Mouse (Mus musculus): Measurements from ENCODE around the gene Ltbp3. TPM values are rescaled to one million over a fixed set of nuclear protein-coding genes. Genes with fewer than 3 reads are reported as not detected.

The Ltbp3 gene
- polyA plus RNA-seq, 1 experiment from 2014 or later, result 9.7 TPM

- Histone ChIP-seq H3K9ac (ENCODE audit: low read length) (peak overlapping the region; percentile 80), H3K4me2 (ENCODE audit: low read depth, severe bottlenecking) (peak overlapping the region; percentile 66), H3K9me3 (ENCODE audit: control insufficient read depth, low read length) (no peaks in the 10 kb centered on the region), H3K27ac (replicated peaks; ENCODE audit: low read depth, low read length) (no peak overlapping the region), H3K4me1 (ENCODE audit: control insufficient read depth, insufficient read depth, low read length) (peaks cover 24% of the 10 kb centered on the region), H3K4me3 (ENCODE audit: low read depth, low read length) (peak overlapping the region; percentile 63), H3K27me3 (ENCODE audit: control insufficient read depth, insufficient read depth, low read length) (no peaks in the 10 kb centered on the region), H3K36me3 (ENCODE audit: control insufficient read depth, insufficient read depth, low read length) (peaks cover 9% of the 10 kb centered on the region)
- DNase-seq (ENCODE audit: low spot score) (no peak), ATAC-seq (ENCODE audit: insufficient number of reproducible peaks, low FRiP score, low TSS enrichment, low read depth) (no peak)
- WGBS, result 15% methylated on average over 3 of the region's 3 CpGs
These were observed 60.8 kb downstream of the Ltbp3 start for GRCm38 (mm10) chr19:5801432-5801964.

DNA sequence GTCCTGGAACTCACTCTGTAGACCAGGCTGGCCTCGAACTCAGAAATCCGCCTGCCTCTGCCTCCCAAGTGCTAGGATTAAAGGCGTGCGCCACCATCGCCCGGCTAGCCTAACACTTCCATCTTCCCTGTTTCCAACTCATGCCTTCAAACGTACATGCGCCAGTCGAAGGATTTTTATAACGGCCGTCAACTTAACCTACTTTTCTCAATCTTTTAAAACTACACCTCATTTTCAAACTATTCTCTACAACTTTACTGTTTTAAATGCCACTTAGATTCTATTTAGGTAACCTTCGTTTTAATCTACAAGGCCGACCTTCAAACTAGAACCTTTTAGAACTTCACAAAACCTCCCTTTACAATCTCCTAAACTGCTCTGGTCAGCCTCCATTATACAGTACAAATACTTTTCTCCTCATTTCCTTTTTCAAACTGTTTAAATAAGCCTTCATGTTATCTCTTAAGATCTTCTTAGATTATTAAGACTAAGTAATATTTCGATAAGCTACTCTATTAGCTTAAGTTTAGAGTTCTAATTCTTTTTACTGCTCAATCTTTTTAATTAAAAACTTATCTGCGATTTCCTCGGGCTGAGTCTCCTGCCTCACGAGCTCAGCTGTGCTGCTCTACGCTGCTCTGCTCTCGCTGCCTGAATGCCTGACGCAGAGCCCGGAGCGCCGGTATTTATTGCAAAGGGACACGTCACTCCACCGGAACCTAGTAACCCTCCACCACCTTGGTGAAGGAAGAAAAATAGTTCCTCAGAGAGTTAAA is 61.5 kb downstream of the Ltbp3 start:
- Histone ChIP-seq H3K9me3 (ENCODE audit: control insufficient read depth, low read length) (no peaks in the 10 kb centered on the region), H3K36me3 (ENCODE audit: control insufficient read depth, insufficient read depth, low read length) (peaks cover 3% of the 10 kb centered on the region; the same call in 1 of the 2 replicates), H3K4me1 (ENCODE audit: control insufficient read depth, insufficient read depth, low read length) (peaks cover 21% of the 10 kb centered on the region), H3K4me2 (ENCODE audit: low read depth, severe bottlenecking) (peak overlapping the region; percentile 92), H3K27ac (replicated peaks; ENCODE audit: low read depth, low read length) (peak overlapping the region; percentile 99), H3K27me3 (ENCODE audit: control insufficient read depth, insufficient read depth, low read length) (no peaks in the 10 kb centered on the region), H3K9ac (ENCODE audit: low read length) (peak overlapping the region; percentile 95), H3K4me3 (ENCODE audit: low read depth, low read length) (peak overlapping the region; percentile 63)
- ATAC-seq (ENCODE audit: insufficient number of reproducible peaks, low FRiP score, low TSS enrichment, low read depth) (no peak), DNase-seq (ENCODE audit: low spot score) (peak; percentile 99)
- WGBS, result under 1% methylated on average over 25 of the region's 25 CpGs

- ATAC-seq (ENCODE audit: insufficient number of reproducible peaks, low FRiP score, low TSS enrichment, low read depth) (no peak), DNase-seq (ENCODE audit: low spot score) (no peak)
- peak overlapping the region; percentile 92 for H3K4me2 ChIP-seq (ENCODE audit: low read depth, severe bottlenecking)
- no peaks in the 10 kb centered on the region for H3K27me3 ChIP-seq (ENCODE audit: control insufficient read depth, insufficient read depth, low read length)
- H3K9me3 ChIP-seq (ENCODE audit: control insufficient read depth, low read length), result no peaks in the 10 kb centered on the region
- H3K4me1 ChIP-seq (ENCODE audit: control insufficient read depth, insufficient read depth, low read length), result peaks cover 21% of the 10 kb centered on the region
- H3K9ac ChIP-seq (ENCODE audit: low read length), result peak overlapping the region; percentile 95
- H3K27ac ChIP-seq (replicated peaks; ENCODE audit: low read depth, low read length), result peak overlapping the region; percentile 99
- peaks cover 1% of the 10 kb centered on the region; the same call in 1 of the 2 replicates for H3K36me3 ChIP-seq (ENCODE audit: control insufficient read depth, insufficient read depth, low read length)
- WGBS, result under 1% methylated on average over 4 of the region's 4 CpGs
- H3K4me3 ChIP-seq (ENCODE audit: low read depth, low read length), result peak overlapping the region; percentile 63
These were observed 62.0 kb downstream of the Ltbp3 start for GRCm38 (mm10) chr19:5802787-5803040.

DNA sequence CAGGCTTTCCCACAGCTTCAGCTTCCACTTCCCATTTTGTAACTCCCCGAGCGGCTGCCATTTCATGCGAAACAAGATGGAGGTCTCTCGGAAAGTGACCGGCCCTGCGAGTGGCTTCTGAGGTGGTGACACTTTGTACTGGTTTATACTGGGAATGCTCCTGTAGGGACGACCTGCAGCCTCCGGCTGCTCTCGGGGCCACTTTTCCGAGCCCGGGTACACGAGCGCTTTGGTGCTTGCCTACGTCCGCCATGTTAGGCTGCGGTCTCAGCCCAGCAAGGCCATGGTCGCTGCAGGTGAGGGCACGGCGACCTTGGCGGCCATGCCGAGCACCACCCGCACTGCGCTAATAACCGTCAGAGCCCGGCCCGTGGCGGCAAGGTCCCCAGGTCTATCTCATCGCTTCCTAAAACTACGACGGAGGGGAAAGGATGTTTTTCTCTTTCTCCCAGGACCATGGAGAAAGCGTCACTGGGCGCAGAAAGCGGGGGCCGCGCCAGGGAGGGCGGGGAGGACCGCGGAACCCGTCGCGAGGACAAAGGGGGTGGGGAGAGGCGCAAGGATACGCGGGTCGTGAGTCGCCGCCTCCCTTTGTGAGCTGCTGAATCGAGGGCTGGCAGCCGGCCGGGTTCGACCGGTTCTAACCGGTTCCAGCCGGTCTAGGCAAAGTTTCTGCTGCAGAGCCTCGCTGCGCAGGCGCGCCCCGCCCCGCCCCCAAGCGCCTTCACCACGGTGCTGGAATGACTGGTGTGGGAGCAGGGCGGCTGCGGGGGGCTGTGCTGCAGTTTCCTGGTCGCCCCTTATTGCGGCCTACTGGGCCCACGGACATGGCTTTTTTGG is 62.6 kb downstream of the Ltbp3 start:
- ATAC-seq (ENCODE audit: insufficient number of reproducible peaks, low FRiP score, low TSS enrichment, low read depth) (peak; percentile 96), DNase-seq (ENCODE audit: low spot score) (peak; percentile 100)
- H3K27ac ChIP-seq (replicated peaks; ENCODE audit: low read depth, low read length), result peak overlapping the region; percentile 99
- H3K4me2 ChIP-seq (ENCODE audit: low read depth, severe bottlenecking), result peak overlapping the region; percentile 92
- H3K4me3 ChIP-seq (ENCODE audit: low read depth, low read length), result peak overlapping the region; percentile 63
- H3K9me3 ChIP-seq (ENCODE audit: control insufficient read depth, low read length), result no peaks in the 10 kb centered on the region
- no peaks in the 10 kb centered on the region for H3K27me3 ChIP-seq (ENCODE audit: control insufficient read depth, insufficient read depth, low read length)
- WGBS, result under 1% methylated on average over 67 of the region's 67 CpGs
- no peaks in the 10 kb centered on the region; the same call in 1 of the 2 replicates for H3K36me3 ChIP-seq (ENCODE audit: control insufficient read depth, insufficient read depth, low read length)
- peaks cover 21% of the 10 kb centered on the region for H3K4me1 ChIP-seq (ENCODE audit: control insufficient read depth, insufficient read depth, low read length)
- H3K9ac ChIP-seq (ENCODE audit: low read length), result peak overlapping the region; percentile 95

DNA sequence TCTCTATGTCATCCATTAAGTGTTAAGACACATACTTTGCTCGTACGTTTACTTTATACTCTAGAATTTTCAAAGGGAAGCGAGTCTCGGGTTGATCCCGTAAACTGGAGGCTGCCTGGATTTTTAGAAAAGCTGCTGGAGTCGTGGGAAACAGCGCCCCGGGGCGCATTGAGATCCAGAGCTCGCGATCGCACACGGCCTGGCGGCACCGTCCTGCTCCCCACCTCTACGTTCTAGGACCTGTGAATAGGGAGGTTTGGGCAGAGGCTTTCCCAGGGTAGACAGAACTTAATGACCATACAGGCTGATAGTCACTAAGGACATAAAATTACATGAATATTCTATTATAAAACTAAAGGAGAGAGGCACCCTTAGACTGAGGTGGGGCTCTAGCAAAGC is 63.2 kb downstream of the Ltbp3 start:
- peak overlapping the region; percentile 63 for H3K4me3 ChIP-seq (ENCODE audit: low read depth, low read length)
- H3K27ac ChIP-seq (replicated peaks; ENCODE audit: low read depth, low read length), result peak overlapping the region; percentile 99
- under 1% methylated on average over 16 of the region's 16 CpGs for WGBS
- no peaks in the 10 kb centered on the region for H3K36me3 ChIP-seq (ENCODE audit: control insufficient read depth, insufficient read depth, low read length)
- ATAC-seq (ENCODE audit: insufficient number of reproducible peaks, low FRiP score, low TSS enrichment, low read depth), result no peak
- H3K4me2 ChIP-seq (ENCODE audit: low read depth, severe bottlenecking), result peak overlapping the region; percentile 92
- H3K27me3 ChIP-seq (ENCODE audit: control insufficient read depth, insufficient read depth, low read length), result no peaks in the 10 kb centered on the region
- no peak for DNase-seq (ENCODE audit: low spot score)
- no peaks in the 10 kb centered on the region for H3K9me3 ChIP-seq (ENCODE audit: control insufficient read depth, low read length)
- peaks cover 21% of the 10 kb centered on the region for H3K4me1 ChIP-seq (ENCODE audit: control insufficient read depth, insufficient read depth, low read length)
- peak overlapping the region; percentile 95 for H3K9ac ChIP-seq (ENCODE audit: low read length)

GRCm38 (mm10) chr19:5804371-5804899 is 63.7 kb downstream of the Ltbp3 start:
- H3K9me3 ChIP-seq (ENCODE audit: control insufficient read depth, low read length), result no peaks in the 10 kb centered on the region
- H3K4me2 ChIP-seq (ENCODE audit: low read depth, severe bottlenecking), result peak overlapping the region; percentile 92; the same call in 1 of the 2 replicates
- DNase-seq (ENCODE audit: low spot score) (peak; percentile 49), ATAC-seq (ENCODE audit: insufficient number of reproducible peaks, low FRiP score, low TSS enrichment, low read depth) (no peak)
- 15% methylated on average over 8 of the region's 8 CpGs for WGBS
- H3K27me3 ChIP-seq (ENCODE audit: control insufficient read depth, insufficient read depth, low read length), result no peaks in the 10 kb centered on the region
- H3K4me1 ChIP-seq (ENCODE audit: control insufficient read depth, insufficient read depth, low read length), result peaks cover 21% of the 10 kb centered on the region
- H3K27ac ChIP-seq (replicated peaks; ENCODE audit: low read depth, low read length), result peak overlapping the region; percentile 99
- H3K9ac ChIP-seq (ENCODE audit: low read length), result peak overlapping the region; percentile 95
- no peaks in the 10 kb centered on the region for H3K36me3 ChIP-seq (ENCODE audit: control insufficient read depth, insufficient read depth, low read length)
- H3K4me3 ChIP-seq (ENCODE audit: low read depth, low read length), result no peak overlapping the region

- Histone ChIP-seq H3K4me3 (ENCODE audit: low read depth, low read length) (no peak overlapping the region), H3K4me2 (ENCODE audit: low read depth, severe bottlenecking) (no peak overlapping the region), H3K4me1 (ENCODE audit: control insufficient read depth, insufficient read depth, low read length) (peaks cover 37% of the 10 kb centered on the region), H3K27ac (replicated peaks; ENCODE audit: low read depth, low read length) (peak overlapping the region; percentile 70; the same call in 1 of the 2 replicates), H3K9me3 (ENCODE audit: control insufficient read depth, low read length) (no peaks in the 10 kb centered on the region), H3K27me3 (ENCODE audit: control insufficient read depth, insufficient read depth, low read length) (no peaks in the 10 kb centered on the region), H3K9ac (ENCODE audit: low read length) (peak overlapping the region; percentile 37; the same call in 1 of the 2 replicates), H3K36me3 (ENCODE audit: control insufficient read depth, insufficient read depth, low read length) (no peaks in the 10 kb centered on the region)
- DNase-seq (ENCODE audit: low spot score) (no peak), ATAC-seq (ENCODE audit: insufficient number of reproducible peaks, low FRiP score, low TSS enrichment, low read depth) (no peak)
- WGBS, result 15% methylated on average over 8 of the region's 8 CpGs
These were observed 65.5 kb downstream of the Ltbp3 start for GRCm38 (mm10) chr19:5806051-5806808.
